In the genomic region with DNA sequence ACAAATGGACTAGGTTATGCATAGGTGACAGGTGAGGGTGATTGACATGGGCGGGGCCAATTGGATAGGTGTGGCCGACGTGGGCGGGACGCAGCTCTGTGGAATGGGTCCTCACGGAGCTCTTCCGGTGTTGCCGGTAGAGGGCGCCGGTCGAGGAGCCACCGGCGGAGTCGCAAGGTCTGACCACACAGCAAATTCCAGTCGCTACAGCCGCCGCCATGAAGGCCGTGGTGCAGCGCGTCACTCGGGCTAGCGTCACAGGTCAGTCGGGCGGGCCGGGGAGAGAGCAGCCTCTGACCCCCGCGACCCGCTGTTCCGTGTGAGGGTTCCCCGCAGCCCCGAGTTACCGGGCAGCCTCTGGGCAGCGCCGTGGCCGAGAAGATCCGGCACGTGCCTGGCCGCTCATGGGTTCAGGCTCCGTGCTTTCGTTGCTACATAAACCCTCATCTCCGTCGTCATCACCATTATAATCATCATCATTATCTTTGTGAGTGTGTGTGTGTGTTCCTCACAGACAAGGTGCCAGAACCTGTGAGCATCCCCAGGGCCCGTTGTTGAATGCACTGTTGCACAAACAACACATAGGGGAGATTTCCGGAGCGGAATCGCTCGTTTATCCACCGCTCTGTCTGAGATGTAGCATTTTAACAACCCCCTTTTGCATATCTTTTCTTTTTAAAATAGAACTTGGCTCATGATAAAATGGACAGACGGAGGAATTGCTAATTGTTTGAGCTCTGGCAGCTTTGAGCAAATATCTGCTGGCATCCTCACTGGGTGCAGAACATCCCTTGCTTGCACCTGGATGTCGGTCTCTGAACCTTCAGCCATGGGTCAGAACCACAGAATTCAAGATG, we compare ENCODE assay signal across 8 mouse cellular contexts. TPM values are rescaled to one million over a fixed set of nuclear protein-coding genes. Genes with fewer than 3 reads are reported as not detected.
DNase-seq lines count a peak whose midpoint lies in the region; ATAC-seq and TF ChIP-seq lines count a peak whose summit lies in the region.

A gene (plus strand): TSS at position 67 of the 857 bp plus-strand sequence.

- H3K27ac ChIP-seq in lung, postnatal 0 days (ENCODE audit: low read length), result peak within 1 kb of the TSS; percentile 67

- ATAC-seq in hematopoietic stem cell, adult 5-6 weeks (replicated peaks in 1 of 2; ENCODE audit: insufficient read depth in 1 of 2, low FRiP score in 2 of 2, low TSS enrichment in 1 of 2, low read depth in 1 of 2, poor library complexity in 2 of 2, severe bottlenecking in 2 of 2), result peak; percentile 98 to 99
- ATAC-seq in lung, postnatal 0 days, result peak; percentile 97

- H3K9ac ChIP-seq in lung, postnatal 0 days (replicated peaks; ENCODE audit: low read depth), result peak within 1 kb of the TSS; percentile 62

- peak within 1 kb of the TSS; percentile 71 for H3K4me3 ChIP-seq in lung, postnatal 0 days (ENCODE audit: low read depth, low read length)

- no peak for TF ChIP-seq EP300 in lung, postnatal 0 days (IDR thresholded peaks at IDR 0.05)

- H3K9me3 ChIP-seq in lung, postnatal 0 days (ENCODE audit: low read length), result no peaks in the 10 kb centered on the region

- DNase-seq in MEL-GATA-1-ER (ENCODE audit: extremely low read depth, low read depth), result peak; percentile 43
- DNase-seq in cerebellum, adult 8-10 months, result peak; percentile 92
- DNase-seq in forelimb bud, embryonic 11.5 days (ENCODE audit: low read depth, low spot score), result peak; percentile 83
- DNase-seq in layer of hippocampus, adult 9-11 months, result peak; percentile 91
- DNase-seq in lung, postnatal 0 days (ENCODE audit: low spot score), result peak; percentile 94
- DNase-seq in ovary, postnatal 14 days (ENCODE audit: low spot score), result peak; percentile 80
- DNase-seq in thymus, postnatal 14 days, result peak; percentile 87

- peak within 1 kb of the TSS; percentile 79 for H3K4me2 ChIP-seq in lung, postnatal 0 days (replicated peaks; ENCODE audit: low read depth, low read length)

- no peaks in the 10 kb centered on the region for H3K36me3 ChIP-seq in lung, postnatal 0 days (ENCODE audit: insufficient read depth, low read length)

- H3K4me1 ChIP-seq in lung, postnatal 0 days (ENCODE audit: insufficient read depth, low read depth, low read length), result no peaks in the 10 kb centered on the region

- no peaks in the 10 kb centered on the region for H3K27me3 ChIP-seq in lung, postnatal 0 days (replicated peaks; ENCODE audit: insufficient read depth, low read length)

- 1% methylated on average over 37 of the region's 50 CpGs for WGBS in lung, postnatal 0 days

- peak; percentile 89 for TF ChIP-seq CTCF in lung, postnatal 0 days (IDR thresholded peaks at IDR 0.05)

RNA-seq across cellular contexts. Expression of the gene that starts here (rescaled TPM):
- total RNA-seq in hematopoietic stem cell, adult 5-6 weeks (2017), result 72.6 and 86.4 TPM in 2 replicates
- polyA plus RNA-seq in lung, postnatal 0 days (2015; fragmentation: Nextera tagmentation; extraction: Ambion mirVana), result 29.3 and 31.4 TPM in 2 replicates

Comparison
In these comparisons a context has a peak if more than half of its experiments do, and no peak if none do; other contexts are left out.
1. Peak in every context shown above with its lines: DNase-seq, ATAC-seq, H3K4me3 ChIP-seq and H3K27ac ChIP-seq.
2. DNase-seq: peak in every context shown above with its lines; median percentile 94 in lung, postnatal 0 days; 92 in cerebellum, adult 8-10 months; 91 in layer of hippocampus, adult 9-11 months; 87 in thymus, postnatal 14 days; 83 in forelimb bud, embryonic 11.5 days; 80 in ovary, postnatal 14 days; 43 in MEL-GATA-1-ER.